Mouse (Mus musculus) cerebellum, adult 2 months (tissue): ENCODE data around the gene A630001G21Rik. TPM values are rescaled to one million over a fixed set of nuclear protein-coding genes. Genes with fewer than 3 reads are reported as not detected.

ENCODE experiments used
- DNase-seq, 2 experiments: peaks; one replicate each; pipeline ENCODE4 v3.0.0; 2021
- H3K27ac ChIP-seq: fragments of 200-500 bp; 2 replicates; pipeline ENCODE4 v1.5.1; 2012; ENCODE audit warnings: low read length, control low read depth, inconsistent platforms; ENCODE audit not compliant: insufficient read depth
- H3K27me3 ChIP-seq: fragments of 200-500 bp; 2 replicates; pipeline ENCODE4 v1.6.1; 2012; ENCODE audit warnings: inconsistent platforms, mild to moderate bottlenecking, low read length, moderate library complexity; ENCODE audit not compliant: control insufficient read depth, insufficient read depth
- H3K4me1 ChIP-seq: fragments of 200-500 bp; 2 replicates; pipeline ENCODE4 v1.6.1; 2011; ENCODE audit warnings: low read length; ENCODE audit not compliant: control insufficient read depth, insufficient read depth
- H3K4me3 ChIP-seq: fragments of 200-500 bp; replicated peaks from 2 replicates; pipeline ENCODE3; 2011; ENCODE audit warnings: mild to moderate bottlenecking, low read depth, low read length, control low read depth; ENCODE audit not compliant: insufficient read depth
- CTCF ChIP-seq: fragments of 200-500 bp; IDR thresholded peaks from 2 replicates; pipeline ENCODE4 v1.5.1; 2011; ENCODE audit warnings: low read depth, mild to moderate bottlenecking, control low read depth, low read length, moderate library complexity, borderline replicate concordance; ENCODE audit not compliant: insufficient read depth
- POLR2A ChIP-seq: fragments of 200-500 bp; IDR thresholded peaks from 2 replicates; pipeline ENCODE4 v1.6.1; 2011; ENCODE audit warnings: low read length, control low read depth, borderline replicate concordance; ENCODE audit not compliant: insufficient read depth
- WGBS: fragments of 180-500 bp; shearing (Covaris S2); methylation state at CpG from one replicate; pipeline ENCODE4 v1.1.7; 2018; 5-methylcytosine and 5-hydroxymethylcytosine counted together
- polyA plus RNA-seq: library from polyadenylated mRNA; depleted of rRNA; stranded (reverse); fragments of >200 nt; gene quantifications from 2 replicates; pipeline ENCODE4 v1.2.3, GENCODE M21; 2012; rRNA removed

A630001G21Rik gene
- polyA plus RNA-seq, 1 experiment = 0.49 TPM

- no peaks in the 10 kb centered on the region for H3K4me1 ChIP-seq
- 51% methylated on average over 4 of the region's 4 CpGs for WGBS
- DNase-seq = no peak
- TF ChIP-seq CTCF (no peak), POLR2A (no peak)
- no peaks in the 10 kb centered on the region for H3K27me3 ChIP-seq
- H3K27ac ChIP-seq = no peak overlapping the region
- H3K4me3 ChIP-seq = no peak overlapping the region
These were observed 98.2 kb downstream of the A630001G21Rik start for GRCm38 (mm10) chr1:85680226-85680625.

Other genes with a start within 250 kb of the A630001G21Rik start
- not detected in 2 replicates for gene G530012D18Rik, start 203.0 kb downstream of the A630001G21Rik start, polyA plus RNA-seq
- 0.93 and 1.5 TPM in 2 replicates for gene Sp110, start 179.8 kb downstream of the A630001G21Rik start, polyA plus RNA-seq
- 0.65 and 0.85 TPM in 2 replicates for gene Sp140, start 178.3 kb downstream of the A630001G21Rik start, polyA plus RNA-seq
- 4.7 and 5.4 TPM in 2 replicates for gene Sp100, start 128.7 kb downstream of the A630001G21Rik start, polyA plus RNA-seq
- 121 and 127 TPM in 2 replicates for gene Cab39, start 14.8 kb upstream of the A630001G21Rik start, polyA plus RNA-seq
- 533 and 557 TPM in 2 replicates for gene Itm2c, start 115.6 kb upstream of the A630001G21Rik start, polyA plus RNA-seq
- gene 4933407L21Rik, start 149.8 kb upstream of the A630001G21Rik start, polyA plus RNA-seq = 4.3 and 5.3 TPM in 2 replicates
- gene Gpr55, start 182.4 kb upstream of the A630001G21Rik start, polyA plus RNA-seq = 0.03 TPM in 2 replicates
- gene Spata3, start 238.2 kb upstream of the A630001G21Rik start, polyA plus RNA-seq = 0.95 and 1.0 TPM in 2 replicates